Mouse (Mus musculus): ENCODE data around the gene Tbc1d8.

Tbc1d8 gene

GRCm38 (mm10) chr1:39478057-39478895 lies at the start of gene Tbc1d8:
Gene Tbc1d8, minus strand, starts transcription at chr1:39478755.
- DNase-seq (ENCODE audit: low read depth), result peak; percentile 73

- DNase-seq (ENCODE audit: low read depth), result no peak
Measured at GRCm38 (mm10) chr1:39528319-39528718, 49.8 kb upstream of the Tbc1d8 start.

- peak; percentile 85 for DNase-seq (ENCODE audit: low read depth)
Measured at GRCm38 (mm10) chr1:39527432-39527831, 48.9 kb upstream of the Tbc1d8 start.

- no peak for DNase-seq (ENCODE audit: low read depth)
Measured at GRCm38 (mm10) chr1:39526371-39527167, 48.0 kb upstream of the Tbc1d8 start.

- peak; percentile 24 for DNase-seq (ENCODE audit: low read depth)
Measured at GRCm38 (mm10) chr1:39525763-39526162, 47.2 kb upstream of the Tbc1d8 start.

- DNase-seq (ENCODE audit: low read depth), result peak; percentile 43
Measured at GRCm38 (mm10) chr1:39522519-39522918, 44.0 kb upstream of the Tbc1d8 start.

- DNase-seq (ENCODE audit: low read depth), result no peak
Measured at GRCm38 (mm10) chr1:39521326-39521725, 42.8 kb upstream of the Tbc1d8 start.

GRCm38 (mm10) chr1:39515303-39515991 lies 36.9 kb upstream of the Tbc1d8 start:
- no peak for DNase-seq (ENCODE audit: low read depth)

GRCm38 (mm10) chr1:39512183-39512582 lies 33.6 kb upstream of the Tbc1d8 start:
- DNase-seq (ENCODE audit: low read depth), result no peak

GRCm38 (mm10) chr1:39511775-39512174 lies 33.2 kb upstream of the Tbc1d8 start:
- DNase-seq (ENCODE audit: low read depth), result no peak

GRCm38 (mm10) chr1:39505600-39505999 lies 27.0 kb upstream of the Tbc1d8 start:
- no peak for DNase-seq (ENCODE audit: low read depth)

- no peak for DNase-seq (ENCODE audit: low read depth)
Measured at GRCm38 (mm10) chr1:39504261-39504660, 25.7 kb upstream of the Tbc1d8 start.

GRCm38 (mm10) chr1:39502817-39503633 lies 24.5 kb upstream of the Tbc1d8 start:
- DNase-seq (ENCODE audit: low read depth), result no peak

- no peak for DNase-seq (ENCODE audit: low read depth)
Measured at GRCm38 (mm10) chr1:39499485-39499941, 21.0 kb upstream of the Tbc1d8 start.

GRCm38 (mm10) chr1:39497748-39498147 lies 19.2 kb upstream of the Tbc1d8 start:
- DNase-seq (ENCODE audit: low read depth), result no peak

GRCm38 (mm10) chr1:39496995-39497394 lies 18.4 kb upstream of the Tbc1d8 start:
- no peak for DNase-seq (ENCODE audit: low read depth)

- DNase-seq (ENCODE audit: low read depth), result no peak
Measured at GRCm38 (mm10) chr1:39493664-39494063, 15.1 kb upstream of the Tbc1d8 start.

GRCm38 (mm10) chr1:39493165-39493564 lies 14.6 kb upstream of the Tbc1d8 start:
- DNase-seq (ENCODE audit: low read depth), result no peak

- no peak for DNase-seq (ENCODE audit: low read depth)
Measured at GRCm38 (mm10) chr1:39487370-39487769, 8.8 kb upstream of the Tbc1d8 start.

GRCm38 (mm10) chr1:39482115-39482815 lies 3.7 kb upstream of the Tbc1d8 start:
- DNase-seq (ENCODE audit: low read depth), result no peak

GRCm38 (mm10) chr1:39479254-39479653 lies 699 bp upstream of the Tbc1d8 start:
- no peak for DNase-seq (ENCODE audit: low read depth)

Data from c-Kit-positive CD71-negative TER-119-negative erythroid progenitor cells, embryonic 14.5 days (primary cell).